16 mouse cellular contexts compared by ENCODE assay signal in genomic region chrX:160471257-160471786, GRCm38 (mm10).
"Had no signal": no experiment of that assay in that cellular context is flagged by ENCODE, and none has a peak within 500 bp of the region (broad histone marks: within the 10 kb centered on the region; RNA-seq: fewer than 3 reads in every experiment).

No protein-coding gene starts in this region.

- DNase-seq: kidney, postnatal 4 days; liver; liver, embryonic 13.5 days; liver, postnatal 0 days; lung, postnatal 14 days; thymus, postnatal 4 days had no signal

- H3K36me3 ChIP-seq: limb, embryonic 12.5 days; liver, embryonic 13.5 days; lung, embryonic 15.5 days; neural tube, embryonic 15.5 days had no signal

- H3K27ac ChIP-seq: kidney, postnatal 0 days; layer of hippocampus, adult 2 months; limb, embryonic 12.5 days; liver, embryonic 13.5 days; lung, embryonic 15.5 days; macrophage; neural tube, embryonic 15.5 days; stomach, postnatal 0 days had no signal

- ATAC-seq: intestine, postnatal 0 days; liver, postnatal 0 days had no signal

- H3K4me3 ChIP-seq: layer of hippocampus, adult 2 months; limb, embryonic 12.5 days; liver, embryonic 13.5 days; lung, embryonic 15.5 days; megakaryocyte, embryonic 14.5 days; myocyte; neural tube, embryonic 15.5 days had no signal

- H3K9me3 ChIP-seq: limb, embryonic 12.5 days; liver, embryonic 13.5 days; lung, embryonic 15.5 days; megakaryocyte, embryonic 14.5 days; neural tube, embryonic 15.5 days had no signal

- H3K4me2 ChIP-seq: limb, embryonic 12.5 days; liver, embryonic 13.5 days; lung, embryonic 15.5 days; neural tube, embryonic 15.5 days had no signal

- H3K9ac ChIP-seq: limb, embryonic 12.5 days; liver, embryonic 13.5 days; liver, postnatal 0 days; lung, embryonic 15.5 days; neural tube, embryonic 15.5 days had no signal

- H3K27me3 ChIP-seq: liver, embryonic 13.5 days; neural tube, embryonic 15.5 days had no signal

- H3K4me1 ChIP-seq: limb, embryonic 12.5 days; liver, embryonic 13.5 days; lung, embryonic 15.5 days; megakaryocyte, embryonic 14.5 days; neural tube, embryonic 15.5 days had no signal
